Mouse (Mus musculus) liver, embryonic 11.5 days (tissue): ENCODE results near the gene Itgb2. TPM values are rescaled to one million over a fixed set of nuclear protein-coding genes. Genes with fewer than 3 reads are reported as not detected.

ENCODE experiments used
- ATAC-seq: fragments of 200-750 bp; cut with Nextera tagmentation; replicated peaks from 2 replicates; pipeline ENCODE4 v1.8.0; 2017; ENCODE audit warnings: moderate number of reproducible peaks, mild to moderate bottlenecking, moderate TSS enrichment, moderate library complexity; ENCODE audit not compliant: low FRiP score
- DNase-seq: peaks from one replicate; pipeline ENCODE4 v3.0.0-alpha.2; 2017; ENCODE audit warnings: low spot score
- H3K27ac ChIP-seq: fragments of 300-500 bp; sonication (generic); 2 replicates; pipeline ENCODE4 v1.5.1; 2014; ENCODE audit warnings: mild to moderate bottlenecking, low read depth, low read length, control low read depth
- H3K27me3 ChIP-seq: fragments of 300-500 bp; sonication (generic); replicated peaks from 2 replicates; pipeline ENCODE4 v1.6.1; 2014; ENCODE audit warnings: low read length, mixed read lengths; ENCODE audit not compliant: control insufficient read depth, insufficient read depth
- H3K36me3 ChIP-seq: fragments of 300-500 bp; sonication (generic); 2 replicates; pipeline ENCODE4 v1.6.1; 2014; ENCODE audit warnings: mild to moderate bottlenecking, low read length, moderate library complexity, mixed read lengths; ENCODE audit not compliant: control insufficient read depth, insufficient read depth
- H3K4me1 ChIP-seq: fragments of 300-500 bp; sonication (generic); replicated peaks from 2 replicates; pipeline ENCODE4 v1.6.1; 2014; ENCODE audit warnings: low read length, mixed read lengths; ENCODE audit not compliant: control insufficient read depth, insufficient read depth
- H3K4me2 ChIP-seq: fragments of 300-500 bp; sonication (generic); 2 replicates; pipeline ENCODE4 v1.6.1; 2014; ENCODE audit warnings: mild to moderate bottlenecking, control low read depth, moderate library complexity
- H3K4me3 ChIP-seq: fragments of 300-500 bp; sonication (generic); 2 replicates; pipeline ENCODE4 v1.5.1; 2014; ENCODE audit warnings: low read depth, low read length, control low read depth
- H3K9ac ChIP-seq: fragments of 300-500 bp; sonication (generic); 2 replicates; pipeline ENCODE4 v1.6.1; 2014; ENCODE audit warnings: low read depth, low read length, control low read depth
- H3K9me3 ChIP-seq: fragments of 300-500 bp; sonication (generic); 2 replicates; pipeline ENCODE4 v1.6.1; 2016; ENCODE audit warnings: low read length, inconsistent platforms, mixed read lengths; ENCODE audit not compliant: control insufficient read depth
- WGBS: fragments of 180-500 bp; shearing (Covaris S2); extraction: QIAGEN DNeasy Blood & Tissue Kit; methylation state at CpG from one replicate; pipeline ENCODE4 v1.1.7; 2014; 5-methylcytosine and 5-hydroxymethylcytosine counted together
- polyA plus RNA-seq: library from polyadenylated mRNA; unstranded; fragments of >200 nt; fragmentation: Nextera tagmentation; extraction: Ambion mirVana; gene quantifications from 2 replicates; pipeline ENCODE4 v1.2.1, GENCODE M21; 2014

The Itgb2 gene
- polyA plus RNA-seq, 1 experiment from 2014 or later: 18.6 TPM

DNA sequence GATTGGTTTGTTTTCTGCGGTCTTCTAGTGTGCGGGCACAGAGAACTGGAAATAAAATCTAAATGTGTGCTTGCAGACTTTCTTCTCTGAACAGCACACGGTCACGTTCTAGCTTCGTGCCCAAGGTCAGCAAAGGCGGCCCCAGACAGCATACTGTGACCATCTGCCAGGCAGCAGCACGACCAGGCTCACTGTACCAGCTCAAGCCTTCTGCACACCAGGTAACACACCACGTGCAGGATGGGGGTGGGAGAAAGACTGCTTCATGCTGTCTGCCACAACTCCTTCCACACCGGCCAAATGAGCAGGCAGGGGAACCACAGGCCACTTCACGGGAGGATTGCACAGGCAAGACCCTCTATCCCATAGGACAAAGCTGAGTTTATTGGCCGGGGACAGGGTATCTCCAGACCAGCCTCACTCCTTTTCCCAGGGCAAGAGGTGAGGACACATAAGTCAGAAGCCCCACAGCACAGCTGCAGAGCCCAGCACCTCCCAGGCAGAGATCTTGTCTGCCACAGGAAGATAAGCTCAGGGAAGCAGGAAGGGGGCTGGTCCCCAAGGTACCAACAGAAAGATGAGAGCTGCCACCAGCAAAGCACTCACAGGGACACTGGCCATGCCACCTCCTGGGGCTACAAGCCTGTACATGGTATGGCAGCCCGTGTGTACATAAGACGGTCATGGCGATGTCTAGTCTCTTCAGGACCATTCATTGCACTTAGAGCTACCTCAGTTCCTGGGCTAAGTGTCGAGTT lies 19.6 kb upstream of the Itgb2 start:
- peak overlapping the region; percentile 56; the same call in 1 of the 2 replicates for H3K27ac ChIP-seq
- peak overlapping the region; percentile 30; the same call in 1 of the 2 replicates for H3K9ac ChIP-seq
- H3K4me3 ChIP-seq: no peak overlapping the region
- no peaks in the 10 kb centered on the region for H3K9me3 ChIP-seq
- no peaks in the 10 kb centered on the region for H3K27me3 ChIP-seq
- peaks cover 43% of the 10 kb centered on the region for H3K36me3 ChIP-seq
- peaks cover 39% of the 10 kb centered on the region for H3K4me1 ChIP-seq
- DNase-seq: no peak
- ATAC-seq: 0 out of 2 replicates have a peak, but pooled peaks have one; percentile 11
- WGBS: 77% methylated on average over 15 of the region's 15 CpGs
- no peak overlapping the region for H3K4me2 ChIP-seq

DNA sequence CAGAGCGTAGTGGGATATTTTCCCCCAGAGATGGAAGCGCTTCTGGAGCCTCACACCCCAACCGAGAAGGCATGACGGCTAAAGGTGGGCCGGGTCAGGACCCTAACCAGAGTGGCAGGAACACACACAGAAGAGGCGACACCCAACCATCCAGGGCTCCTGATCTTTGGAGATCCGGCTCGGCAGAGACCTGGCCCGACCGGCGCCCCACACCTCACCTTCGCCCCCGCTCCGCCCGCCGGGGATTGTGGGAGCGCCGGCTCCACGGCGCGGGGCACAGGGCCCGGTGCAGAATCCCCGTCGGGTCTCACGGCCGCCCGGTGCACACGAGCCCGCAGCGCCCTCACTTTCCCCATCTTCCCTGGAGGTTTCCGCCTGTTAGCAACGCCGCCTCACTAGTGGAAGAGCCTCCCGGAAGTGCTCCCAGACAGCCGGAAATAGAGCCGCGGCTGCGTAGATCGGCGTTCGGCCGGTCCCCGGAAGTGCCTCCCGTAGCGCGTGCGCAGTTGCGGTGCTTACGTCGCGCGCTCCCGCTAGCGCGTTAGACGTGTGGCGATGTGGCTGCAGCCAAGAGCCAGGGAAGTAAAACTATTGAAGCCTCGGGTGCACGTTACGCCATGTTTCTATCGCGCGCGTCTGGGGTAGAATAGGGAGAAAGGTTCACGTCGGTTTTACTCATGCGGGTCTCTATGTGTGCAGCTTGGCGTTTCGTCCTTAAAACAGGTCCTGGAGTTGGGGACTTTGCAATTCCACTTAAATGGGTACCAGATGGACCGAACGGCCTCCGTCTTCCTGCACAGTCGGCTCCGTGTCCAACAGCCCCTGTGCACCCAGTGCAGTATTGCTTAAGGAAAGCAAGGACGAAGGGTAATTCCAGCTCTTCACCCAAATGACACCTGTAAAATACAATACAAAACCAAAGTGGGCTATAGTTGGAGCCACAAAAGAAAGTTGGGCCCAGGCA lies 14.4 kb upstream of the Itgb2 start, which contains the start of gene Fam207a:
Gene Fam207a (minus strand): TSS at position 401 of the 964 bp plus-strand sequence.
- H3K27me3 ChIP-seq: no peaks in the 10 kb centered on the region
- ATAC-seq (peak; percentile 90), DNase-seq (peak; percentile 88)
- H3K4me2 ChIP-seq: peak within 1 kb of the TSS; percentile 97
- under 1% methylated on average over 75 of the region's 75 CpGs for WGBS
- peak within 1 kb of the TSS; percentile 63 for H3K27ac ChIP-seq
- peaks cover 16% of the 10 kb centered on the region; the same call in 1 of the 2 replicates for H3K36me3 ChIP-seq
- H3K4me3 ChIP-seq: peak within 1 kb of the TSS; percentile 96
- H3K9me3 ChIP-seq: no peaks in the 10 kb centered on the region
- peak within 1 kb of the TSS; percentile 89 for H3K9ac ChIP-seq
- H3K4me1 ChIP-seq: peaks cover 36% of the 10 kb centered on the region

DNA sequence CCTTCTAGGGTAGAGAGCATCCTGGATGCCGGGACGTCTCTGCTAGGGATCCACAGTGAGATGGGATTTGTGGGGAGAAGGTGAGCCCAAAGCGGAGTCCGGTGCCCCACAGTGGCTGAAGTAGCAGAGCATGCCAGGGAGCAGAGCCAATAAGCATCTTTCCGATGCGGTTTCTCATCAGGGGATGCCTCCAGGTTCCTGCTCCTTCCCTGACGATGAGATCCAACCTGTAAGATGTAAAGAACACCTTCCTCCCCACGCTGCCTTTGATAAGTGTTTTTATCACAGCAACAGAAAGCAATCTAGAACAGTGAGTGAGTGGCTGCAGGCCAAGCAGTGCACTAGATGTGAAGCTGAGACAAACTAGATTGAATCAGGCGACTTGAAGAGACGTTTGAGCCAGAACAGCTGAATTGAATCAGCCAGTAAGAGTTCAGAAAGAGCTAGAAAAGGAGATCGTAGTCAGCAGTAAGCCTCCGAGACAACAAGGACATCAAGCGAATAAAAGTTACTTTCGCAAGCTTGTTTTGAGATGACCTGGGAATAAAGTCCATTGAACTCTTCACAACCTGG lies 13.6 kb upstream of the Itgb2 start:
- Histone ChIP-seq H3K9me3 (no peaks in the 10 kb centered on the region), H3K4me2 (peak overlapping the region; percentile 97), H3K4me1 (peaks cover 29% of the 10 kb centered on the region), H3K9ac (peak overlapping the region; percentile 89), H3K36me3 (peaks cover 11% of the 10 kb centered on the region; the same call in 1 of the 2 replicates), H3K27me3 (no peaks in the 10 kb centered on the region), H3K4me3 (peak overlapping the region; percentile 96), H3K27ac (peak overlapping the region; percentile 63)
- ATAC-seq: no peak
- 48% methylated on average over 14 of the region's 14 CpGs for WGBS
- no peak for DNase-seq

DNA sequence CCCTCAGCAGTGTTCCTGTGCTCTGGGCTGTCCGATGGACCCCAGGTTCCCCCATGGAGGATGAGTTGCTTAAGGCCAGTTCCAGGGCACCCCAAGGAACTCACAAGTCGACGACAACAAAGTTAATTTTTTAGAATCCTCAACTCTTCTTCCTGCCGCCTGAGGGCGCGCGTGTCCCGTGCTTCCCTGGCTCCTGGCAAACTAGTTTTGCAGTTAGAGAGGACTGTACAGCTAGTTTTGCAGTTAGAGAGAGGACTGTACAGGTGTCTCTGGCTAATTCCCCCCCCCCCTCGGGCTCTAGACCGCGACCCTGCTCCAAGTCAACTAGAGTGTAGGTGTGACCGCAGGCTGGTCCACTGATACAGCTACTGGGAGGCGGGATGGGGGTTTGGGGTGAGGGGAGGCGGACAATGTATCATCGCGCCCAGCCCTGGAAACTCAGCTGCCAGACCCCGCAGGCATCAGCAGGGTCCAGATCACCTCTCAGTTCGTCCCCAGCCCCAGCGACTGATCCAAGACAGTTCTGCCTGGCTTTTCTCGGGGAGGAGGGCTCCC lies 12.9 kb upstream of the Itgb2 start:
- peaks cover 10% of the 10 kb centered on the region; the same call in 1 of the 2 replicates for H3K36me3 ChIP-seq
- peak overlapping the region; percentile 63; the same call in 1 of the 2 replicates for H3K27ac ChIP-seq
- no peaks in the 10 kb centered on the region for H3K9me3 ChIP-seq
- 23% methylated on average over 20 of the region's 20 CpGs for WGBS
- H3K27me3 ChIP-seq: no peaks in the 10 kb centered on the region
- peak overlapping the region; percentile 97 for H3K4me2 ChIP-seq
- 0 out of 2 replicates have a peak, but pooled peaks have one; percentile 13 for ATAC-seq
- H3K4me1 ChIP-seq: peaks cover 29% of the 10 kb centered on the region
- H3K4me3 ChIP-seq: 0 out of 2 replicates have a peak overlapping the region, but pooled peaks have one; percentile 96
- DNase-seq: peak; percentile 75
- peak overlapping the region; percentile 7; the same call in 1 of the 2 replicates for H3K9ac ChIP-seq

DNA sequence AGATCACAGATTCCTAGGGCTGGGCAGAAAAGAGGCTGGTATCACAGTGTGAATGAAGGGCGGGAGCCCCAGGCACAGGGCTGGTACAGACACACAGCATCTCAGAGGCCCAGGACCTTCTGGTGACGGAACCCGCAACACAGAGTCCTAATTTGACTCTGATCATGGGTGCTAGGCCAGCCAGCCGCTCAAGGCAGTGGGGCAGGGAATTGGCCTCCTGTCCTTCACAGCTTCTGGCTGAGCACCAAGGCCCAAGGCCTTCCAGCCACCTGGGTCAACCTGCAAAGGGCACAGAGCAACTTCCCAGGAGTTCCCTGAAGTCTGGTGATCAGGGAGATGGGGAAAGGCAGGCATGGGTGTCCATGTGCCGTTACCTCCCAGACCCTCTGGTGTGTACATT lies 12.3 kb upstream of the Itgb2 start:
- no peaks in the 10 kb centered on the region for H3K27me3 ChIP-seq

DNA sequence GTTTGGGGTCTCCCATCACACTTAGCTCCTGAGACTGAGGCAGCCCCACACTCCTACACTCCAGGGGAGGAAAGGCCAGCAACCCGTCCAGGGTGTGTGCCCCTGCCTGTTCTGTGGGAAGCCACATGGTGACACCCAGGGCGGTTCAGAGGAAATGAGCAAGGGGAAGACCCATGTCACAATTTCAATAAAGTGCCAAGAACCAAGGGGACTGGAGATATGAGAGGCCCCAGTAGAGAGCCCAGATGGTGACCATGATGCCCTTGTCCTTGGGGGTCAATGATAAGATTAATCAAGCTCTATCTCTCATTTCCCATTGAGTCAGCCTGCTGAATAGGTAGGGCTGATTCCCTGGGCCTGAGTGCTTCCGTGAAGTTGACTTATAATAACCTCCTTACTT lies 10.9 kb upstream of the Itgb2 start:
- Histone ChIP-seq H3K4me3 (no peak overlapping the region), H3K4me2 (no peak overlapping the region), H3K27ac (no peak overlapping the region), H3K4me1 (peaks cover 29% of the 10 kb centered on the region), H3K27me3 (no peaks in the 10 kb centered on the region), H3K9ac (no peak overlapping the region), H3K9me3 (no peaks in the 10 kb centered on the region), H3K36me3 (peaks cover under 1% of the 10 kb centered on the region; the same call in 1 of the 2 replicates)
- no peak for DNase-seq
- WGBS: 72% methylated on average over 3 of the region's 3 CpGs
- no peak for ATAC-seq

More for the DNA sequence above, 12.3 kb upstream of the Itgb2 start:
- Histone ChIP-seq H3K36me3 (peaks cover 7% of the 10 kb centered on the region; the same call in 1 of the 2 replicates), H3K27ac (no peak overlapping the region), H3K9ac (no peak overlapping the region), H3K4me2 (no peak overlapping the region), H3K4me1 (peaks cover 31% of the 10 kb centered on the region), H3K4me3 (no peak overlapping the region), H3K9me3 (no peaks in the 10 kb centered on the region)
- WGBS: 87% methylated on average over 5 of the region's 5 CpGs
- ATAC-seq (no peak), DNase-seq (no peak)

DNA sequence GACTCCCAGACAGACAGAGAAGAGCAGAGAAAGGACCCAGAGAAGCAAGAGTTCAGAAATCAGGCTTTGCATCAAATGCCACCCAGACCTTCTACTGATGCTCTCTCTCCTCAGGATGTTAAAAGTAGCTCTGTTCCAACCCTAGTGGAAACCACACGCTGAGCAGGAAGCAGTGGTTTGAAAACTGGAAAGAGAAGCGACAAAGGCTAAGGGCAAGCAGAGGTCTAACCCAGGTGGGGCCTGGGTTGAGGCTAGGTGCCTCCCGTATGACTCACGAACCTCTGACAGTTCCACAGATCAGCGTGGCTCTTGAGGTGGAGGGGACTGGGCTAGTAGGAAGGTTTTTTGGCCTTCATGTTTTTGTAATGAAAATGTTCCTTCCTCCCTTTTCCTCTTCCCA lies 9.6 kb upstream of the Itgb2 start:
- 67% methylated on average over 5 of the region's 5 CpGs for WGBS
- Histone ChIP-seq H3K36me3 (no peaks in the 10 kb centered on the region), H3K4me1 (peaks cover 20% of the 10 kb centered on the region), H3K27me3 (no peaks in the 10 kb centered on the region), H3K9me3 (no peaks in the 10 kb centered on the region), H3K27ac (no peak overlapping the region), H3K9ac (no peak overlapping the region), H3K4me3 (no peak overlapping the region), H3K4me2 (no peak overlapping the region)
- DNase-seq (no peak), ATAC-seq (no peak)
